Mouse (Mus musculus) E14TG2a.4 (cell line): ENCODE measurements around the gene Nell1.

Source experiments
- CTCF ChIP-seq: conservative IDR thresholded peaks from 2 replicates; pipeline ENCODE4 v1.5.1; 2014; ENCODE audit warnings: low read length
- POU5F1 ChIP-seq: IDR thresholded peaks from 2 replicates; pipeline ENCODE4 v1.6.1; 2014; ENCODE audit warnings: low read length, borderline replicate concordance

- no peak for TF ChIP-seq CTCF
- no peak for TF ChIP-seq POU5F1
These were observed 472.7 kb downstream of the Nell1 start for GRCm38 (mm10) chr7:50447316-50447715.
